Mouse (Mus musculus): ENCODE data around the gene Arhgap33.
"Not testable (repeated sequence)": the region's sequence is repeated elsewhere in the genome, so short reads cannot be mapped to it uniquely, and the experiment has no call there.

Arhgap33 gene

DNA sequence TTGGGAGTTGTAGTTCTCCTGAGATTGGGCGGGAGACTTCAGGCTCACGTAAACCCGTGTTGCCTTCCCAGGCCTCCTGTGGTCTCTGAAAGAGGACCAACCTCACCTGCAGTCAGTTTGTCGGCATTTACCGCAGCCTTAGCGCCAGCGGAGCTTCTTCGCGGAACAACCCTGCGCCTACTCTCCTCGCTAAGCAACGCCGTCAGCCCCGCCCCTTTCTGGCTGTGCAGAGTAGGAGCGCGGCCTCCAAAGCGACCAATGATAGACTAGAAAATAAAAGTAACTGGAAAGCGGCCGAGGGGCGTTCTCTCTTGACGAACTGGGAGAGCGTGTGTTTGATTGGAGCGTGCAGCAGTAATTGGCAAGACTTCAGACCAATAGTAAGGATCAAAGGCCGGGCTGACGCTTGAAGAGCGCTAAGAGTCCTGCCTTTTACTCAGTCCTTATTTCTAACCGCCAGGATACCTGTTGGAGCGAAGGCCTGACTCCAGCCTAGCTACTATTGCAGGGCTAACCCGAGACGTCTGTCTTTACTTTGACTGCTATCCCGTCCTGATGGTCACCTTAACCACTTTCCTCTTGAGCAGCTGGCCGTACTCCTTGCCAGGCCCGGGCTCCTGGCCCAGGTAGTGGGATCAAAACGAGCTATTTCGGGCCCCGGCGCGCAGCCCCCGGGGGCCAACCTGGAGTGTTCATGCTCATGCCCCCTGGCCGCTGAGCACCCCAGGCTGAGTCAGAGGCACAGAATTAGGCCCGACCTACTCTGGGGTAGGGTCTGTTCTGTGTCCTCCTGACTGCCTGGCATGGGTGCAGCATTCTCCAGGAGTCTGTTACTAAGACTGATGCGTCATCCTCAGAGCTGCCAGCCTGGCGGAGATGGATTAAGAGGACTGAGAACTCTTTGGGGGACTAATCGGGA, 17.5 kb upstream of the Arhgap33 start, which contains the start of the genes Hspb6 and Proser3:
Gene Hspb6, plus strand, starts transcription at position 77 of the 919 bp plus-strand sequence.
Gene Proser3, minus strand, starts transcription at position 198 of the 919 bp plus-strand sequence.
- DNase-seq, result peak; percentile 95 to 98

DNA sequence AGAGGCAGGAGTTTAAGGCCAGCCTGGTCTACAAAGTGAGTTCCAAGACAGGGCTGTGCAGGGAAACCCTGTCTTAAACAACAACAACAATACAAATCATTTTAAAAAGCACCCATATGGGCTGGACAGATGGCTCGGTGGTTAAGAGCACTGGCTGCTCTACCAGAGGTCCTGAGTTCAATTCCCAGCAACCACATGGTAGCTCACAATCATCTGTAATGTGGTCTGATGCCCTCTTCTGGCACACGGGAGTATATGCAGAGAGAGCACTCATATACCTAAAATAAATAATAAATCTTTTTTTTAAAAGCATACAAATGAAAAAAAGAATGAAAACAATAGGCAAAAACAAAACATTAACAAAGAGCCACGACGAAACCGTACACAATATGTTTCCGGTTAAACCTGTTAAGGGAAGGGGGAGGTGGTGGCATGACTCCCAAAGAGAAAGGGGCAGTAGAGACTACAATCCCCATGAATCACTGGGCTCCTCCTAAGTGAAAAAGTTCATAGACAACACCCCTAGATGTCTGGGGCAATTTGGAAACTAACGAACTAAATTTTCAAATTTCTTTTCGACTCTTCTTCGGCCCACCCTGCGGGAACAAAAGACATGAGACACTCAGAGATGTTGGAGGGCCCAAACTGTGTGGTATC, 16.7 kb upstream of the Arhgap33 start:
- DNase-seq, result no peak

DNA sequence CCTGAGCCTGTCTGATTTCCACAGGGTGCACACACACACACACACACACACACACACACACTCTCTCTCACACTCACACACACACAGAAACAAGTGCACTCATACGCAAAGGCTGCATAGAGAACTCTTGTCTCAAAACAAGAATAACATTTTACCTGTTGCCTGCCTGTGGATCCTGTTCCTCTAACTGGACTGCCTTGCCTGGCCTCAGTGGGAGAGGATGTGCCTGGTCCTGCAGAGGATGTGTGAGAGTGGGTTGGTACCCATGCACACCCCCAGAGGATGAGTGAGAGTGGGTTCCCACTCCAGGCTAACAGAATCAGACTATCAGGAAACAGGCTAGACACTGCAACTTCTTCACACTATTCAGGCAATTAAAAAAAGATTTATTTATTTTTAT, 15.7 kb upstream of the Arhgap33 start:
- DNase-seq, result no peak

DNA sequence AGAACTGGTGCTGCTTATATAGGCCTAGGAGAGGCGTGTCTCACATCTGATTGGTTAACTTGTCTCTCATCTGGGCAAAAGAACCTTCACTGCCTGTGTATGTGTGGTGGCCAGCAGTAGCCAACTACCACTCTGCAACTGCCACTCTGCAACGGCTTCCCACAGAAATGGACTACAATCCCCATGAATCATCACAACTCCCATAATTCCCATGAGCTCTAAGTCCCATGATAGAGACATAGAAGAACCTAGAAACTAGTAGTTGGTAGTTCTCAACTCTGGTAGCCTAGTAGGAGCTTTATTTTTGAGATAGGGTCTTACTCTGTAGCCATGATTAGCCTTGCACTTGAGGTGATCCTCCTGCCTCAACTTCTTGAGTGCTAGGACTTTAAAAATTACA, 15.0 kb upstream of the Arhgap33 start:
- no peak for DNase-seq

- no peak for DNase-seq
These were observed 9.5 kb upstream of the Arhgap33 start for GRCm38 (mm10) chr7:30544327-30544726.

DNA sequence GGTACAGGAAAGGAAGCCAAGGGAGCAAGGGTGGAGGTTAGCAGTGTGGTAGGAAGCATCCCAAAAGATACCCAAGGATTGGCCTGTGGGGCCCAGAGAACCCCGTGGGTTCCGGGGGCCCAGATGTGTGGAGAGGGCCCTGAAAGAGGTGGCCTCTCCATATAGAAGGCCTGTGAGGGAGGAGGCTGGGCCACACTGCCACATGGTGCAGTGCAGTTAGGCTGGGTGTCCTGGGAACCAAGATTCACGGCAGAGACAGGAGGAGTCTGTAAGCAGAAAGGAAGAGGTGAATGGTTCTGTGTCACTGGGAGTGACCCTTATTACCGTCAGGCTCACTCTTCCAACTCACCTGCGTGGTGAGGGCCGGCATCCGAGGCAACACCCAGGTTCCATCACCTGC, 5.7 kb upstream of the Arhgap33 start:
- no peak for DNase-seq

GRCm38 (mm10) chr7:30533941-30534632, 773 bp downstream of the Arhgap33 start:
- DNase-seq, result peak in 1 of 2 experiments; percentile 36

DNA sequence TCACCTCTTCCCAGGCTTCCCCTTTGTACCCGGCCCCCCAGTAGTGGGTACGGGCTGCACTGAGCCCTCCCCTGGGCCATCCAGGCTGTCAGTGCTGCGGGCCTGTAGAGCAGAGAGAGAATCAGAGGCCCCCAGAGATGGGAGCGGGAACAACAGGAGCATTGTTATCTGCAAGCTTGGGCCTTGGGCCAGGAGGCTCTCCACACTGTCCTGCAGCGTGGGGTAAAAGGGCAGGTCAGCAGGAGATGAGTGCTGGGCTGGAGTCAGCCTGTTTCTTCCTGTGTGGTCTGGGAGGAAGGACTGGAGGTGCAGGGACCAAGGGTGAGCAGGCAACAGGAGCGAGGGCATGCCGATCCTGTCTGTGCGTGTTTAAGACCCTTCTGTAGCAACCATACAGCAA, 1.9 kb downstream of the Arhgap33 start:
- DNase-seq, result no peak

- no peak for DNase-seq
These were observed 3.5 kb downstream of the Arhgap33 start for GRCm38 (mm10) chr7:30531291-30531815.

- DNase-seq, result no peak
These were observed 7.9 kb downstream of the Arhgap33 start for GRCm38 (mm10) chr7:30526981-30527380.

DNA sequence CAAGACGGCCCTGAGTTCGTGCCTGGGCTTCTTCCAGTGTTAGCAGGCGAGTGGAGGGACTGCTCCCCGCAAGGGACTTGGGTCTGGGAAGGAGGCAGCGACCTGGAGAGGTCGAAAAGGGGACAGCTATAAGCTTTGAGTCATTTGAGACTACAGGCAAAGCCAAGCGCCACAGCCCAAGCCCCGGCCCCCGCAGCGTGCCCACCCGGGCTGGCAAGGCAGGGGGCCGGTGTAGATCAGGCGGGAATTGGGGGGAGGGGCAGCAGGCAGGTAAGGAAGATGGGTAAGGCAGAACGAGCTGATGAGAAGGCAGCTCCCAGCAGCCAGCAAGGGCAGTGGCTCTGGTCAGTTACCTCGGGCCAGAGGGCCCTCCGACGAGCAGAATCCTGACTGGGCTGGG, 8.5 kb downstream of the Arhgap33 start:
- DNase-seq, result no peak

DNA sequence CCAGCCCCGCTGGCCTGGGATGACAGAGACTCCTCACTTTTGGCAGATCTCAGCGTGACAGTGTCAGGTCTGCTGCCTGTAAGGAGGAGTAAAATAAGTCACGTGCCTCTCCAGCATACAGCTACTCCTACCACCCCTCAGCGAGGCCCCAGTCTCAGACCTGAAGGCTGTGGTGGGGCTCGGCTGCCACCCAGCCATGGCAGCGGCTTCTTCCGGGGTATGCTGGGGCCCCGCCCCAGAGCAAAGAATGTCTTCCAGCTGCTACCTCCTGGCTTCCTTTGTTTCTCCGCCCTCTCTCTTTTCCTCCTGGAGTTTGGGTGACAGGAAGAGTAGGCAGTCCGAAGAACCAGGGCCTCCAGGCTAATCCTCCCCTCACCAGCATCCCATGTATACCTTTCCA, 8.9 kb downstream of the Arhgap33 start:
- DNase-seq, result no peak

GRCm38 (mm10) chr7:30524487-30524886, 10.4 kb downstream of the Arhgap33 start:
- no peak for DNase-seq

- DNase-seq, result no peak
These were observed 12.0 kb downstream of the Arhgap33 start for GRCm38 (mm10) chr7:30522871-30523270.

GRCm38 (mm10) chr7:30520856-30521255, 14.0 kb downstream of the Arhgap33 start:
- peak; percentile 60 to 63 for DNase-seq

- DNase-seq, result peak in 1 of 2 experiments; percentile 31
These were observed 14.5 kb downstream of the Arhgap33 start for GRCm38 (mm10) chr7:30520396-30520795.

DNA sequence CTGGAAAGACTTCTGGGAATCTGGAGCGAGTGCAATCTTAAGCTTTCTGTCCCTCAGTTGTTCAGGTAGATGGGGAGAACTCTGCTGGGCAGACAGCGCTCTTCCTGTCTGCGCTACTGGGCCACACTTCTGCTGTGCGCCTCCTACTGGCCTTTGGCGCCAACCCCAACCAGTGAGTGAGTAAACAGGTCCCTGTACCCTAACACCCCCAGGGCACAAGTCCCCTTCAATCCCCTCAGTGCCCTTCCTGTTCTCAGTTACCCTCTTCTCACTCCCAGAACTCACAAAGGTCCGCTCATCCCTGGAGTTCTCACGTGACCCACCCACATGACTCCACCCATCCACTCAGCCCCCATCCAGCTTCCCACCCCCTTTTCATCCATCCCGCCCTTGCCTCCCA, 16.5 kb downstream of the Arhgap33 start:
- DNase-seq, result no peak

- no peak for DNase-seq
These were observed 19.7 kb downstream of the Arhgap33 start for GRCm38 (mm10) chr7:30515003-30515760.

GRCm38 (mm10) chr7:30508061-30508460, 26.8 kb downstream of the Arhgap33 start:
- DNase-seq, result no peak

GRCm38 (mm10) chr7:30501159-30501558, 33.7 kb downstream of the Arhgap33 start:
- not testable (repeated sequence) for DNase-seq

- DNase-seq, result not testable (repeated sequence)
These were observed 39.3 kb downstream of the Arhgap33 start for GRCm38 (mm10) chr7:30495506-30496042.

DNA sequence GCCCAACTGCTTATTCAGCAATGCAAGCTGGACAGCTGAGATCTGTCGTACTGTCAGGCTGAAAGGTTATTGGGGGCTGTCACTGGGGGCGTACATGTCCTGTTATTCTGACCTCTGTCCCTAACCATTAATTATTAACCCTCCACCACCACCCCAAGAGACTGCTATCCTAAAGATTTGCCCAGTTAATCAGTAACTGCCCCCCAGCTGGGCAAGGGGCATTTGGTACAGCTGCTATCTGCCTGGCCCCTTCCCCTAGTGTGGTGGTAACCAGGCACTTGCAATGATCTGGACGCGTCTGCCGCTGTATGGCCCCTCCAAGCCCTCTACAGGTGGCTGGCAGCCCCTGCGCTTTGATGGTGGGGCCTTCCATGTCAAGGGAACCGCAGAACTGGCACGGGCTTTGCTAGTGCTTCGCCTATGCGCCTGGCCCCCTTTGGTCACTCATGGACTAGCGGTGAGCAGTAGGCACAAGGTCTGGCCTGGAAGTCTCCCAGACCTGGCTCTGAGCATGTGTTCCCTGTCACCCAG, 41.4 kb downstream of the Arhgap33 start, which contains the start of gene Prodh2:
Gene Prodh2, plus strand, starts transcription at position 222 of the 531 bp plus-strand sequence.
- DNase-seq, result no peak
